Mouse (Mus musculus): ENCODE results near the gene Teddm1a. TPM values are rescaled to one million over a fixed set of nuclear protein-coding genes. Genes with fewer than 3 reads are reported as not detected.

Teddm1a gene
- polyA plus RNA-seq, 1 experiment from 2014 or later = not detected

DNA sequence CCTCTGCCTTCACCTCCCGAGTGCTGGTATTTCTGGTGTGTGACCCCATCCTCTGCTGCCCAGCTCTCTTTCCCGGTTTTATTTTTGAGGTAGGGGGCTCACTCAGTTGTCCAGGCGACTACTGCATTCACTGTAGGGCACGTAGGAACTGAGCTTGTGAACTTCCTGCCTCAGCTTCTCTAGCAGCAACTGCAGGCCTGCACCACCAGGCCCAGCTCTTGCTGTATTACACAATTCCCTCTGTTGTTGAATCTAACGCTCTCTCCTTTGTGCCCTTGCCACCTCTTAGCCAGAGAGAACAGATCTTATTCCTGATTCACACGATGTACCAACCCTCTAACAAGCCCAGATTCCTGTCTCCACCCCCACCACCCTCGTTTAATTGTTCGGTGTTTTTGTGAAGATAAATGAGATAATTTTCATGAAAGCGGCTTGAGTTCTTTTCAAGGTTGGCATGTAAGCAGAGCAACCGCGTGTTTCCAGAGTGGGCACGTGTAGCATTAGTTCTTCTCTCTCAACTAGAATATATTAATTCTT is 44.4 kb downstream of the Teddm1a start:
- no peak overlapping the region for H3K4me3 ChIP-seq (replicated peaks; ENCODE audit: low read length)
- no peak overlapping the region for H3K27ac ChIP-seq (ENCODE audit: low read length)
- H3K36me3 ChIP-seq (ENCODE audit: control insufficient read depth, insufficient read depth, low read length) = no peaks in the 10 kb centered on the region
- H3K9me3 ChIP-seq (replicated peaks; ENCODE audit: control insufficient read depth, low read length) = no peaks in the 10 kb centered on the region
- ATAC-seq (ENCODE audit: insufficient read depth, low FRiP score) = no peak
- WGBS = 76% methylated on average over 12 of the region's 12 CpGs
- H3K9ac ChIP-seq (ENCODE audit: low read length) = no peak overlapping the region
- H3K4me2 ChIP-seq (ENCODE audit: low read depth, low read length) = no peak overlapping the region
- H3K4me1 ChIP-seq (ENCODE audit: control insufficient read depth, insufficient read depth, low read length) = no peaks in the 10 kb centered on the region
- H3K27me3 ChIP-seq (ENCODE audit: control insufficient read depth, insufficient read depth, low read length) = no peaks in the 10 kb centered on the region

GRCm38 (mm10) chr1:153937025-153937424 is 45.5 kb downstream of the Teddm1a start:
- Histone ChIP-seq H3K9ac (ENCODE audit: low read length) (no peak overlapping the region), H3K27me3 (ENCODE audit: control insufficient read depth, insufficient read depth, low read length) (no peaks in the 10 kb centered on the region), H3K27ac (ENCODE audit: low read length) (no peak overlapping the region), H3K4me3 (replicated peaks; ENCODE audit: low read length) (no peak overlapping the region), H3K4me1 (ENCODE audit: control insufficient read depth, insufficient read depth, low read length) (no peaks in the 10 kb centered on the region), H3K36me3 (ENCODE audit: control insufficient read depth, insufficient read depth, low read length) (no peaks in the 10 kb centered on the region), H3K9me3 (replicated peaks; ENCODE audit: control insufficient read depth, low read length) (no peaks in the 10 kb centered on the region), H3K4me2 (ENCODE audit: low read depth, low read length) (no peak overlapping the region)
- WGBS = 95% methylated on average over 2 of the region's 2 CpGs
- ATAC-seq (ENCODE audit: insufficient read depth, low FRiP score) = no peak

GRCm38 (mm10) chr1:153940986-153941385 is 49.4 kb downstream of the Teddm1a start:
- H3K27me3 ChIP-seq (ENCODE audit: control insufficient read depth, insufficient read depth, low read length) = no peaks in the 10 kb centered on the region
- no peak overlapping the region for H3K4me3 ChIP-seq (replicated peaks; ENCODE audit: low read length)
- H3K9me3 ChIP-seq (replicated peaks; ENCODE audit: control insufficient read depth, low read length) = no peaks in the 10 kb centered on the region
- no peak overlapping the region for H3K4me2 ChIP-seq (ENCODE audit: low read depth, low read length)
- H3K4me1 ChIP-seq (ENCODE audit: control insufficient read depth, insufficient read depth, low read length) = no peaks in the 10 kb centered on the region
- 81% methylated on average over 2 of the region's 2 CpGs for WGBS
- no peak for ATAC-seq (ENCODE audit: insufficient read depth, low FRiP score)
- no peaks in the 10 kb centered on the region for H3K36me3 ChIP-seq (ENCODE audit: control insufficient read depth, insufficient read depth, low read length)
- H3K27ac ChIP-seq (ENCODE audit: low read length) = no peak overlapping the region
- H3K9ac ChIP-seq (ENCODE audit: low read length) = no peak overlapping the region

Small RNAs within 50 kb of the gene (microRNA-seq; reads per million reads assigned to microRNA genes)
- gene Mir8114 = 13.1 reads per million, percentile 34 among the genes with 10 or more reads in this experiment

Other genes with a start within 250 kb of the Teddm1a start
- 0.32 and 0.50 TPM in 2 replicates for gene Rgs8, start 238.7 kb upstream of the Teddm1a start, polyA plus RNA-seq (2015; fragmentation: Nextera tagmentation; extraction: Ambion mirVana)
- 4.3 and 5.0 TPM in 2 replicates for gene Rgs16, start 151.4 kb upstream of the Teddm1a start, polyA plus RNA-seq (2015; fragmentation: Nextera tagmentation; extraction: Ambion mirVana)
- gene Rnasel, start 142.3 kb upstream of the Teddm1a start, polyA plus RNA-seq (2015; fragmentation: Nextera tagmentation; extraction: Ambion mirVana) = 13.7 TPM in 2 replicates
- gene Rgsl1, start 47.6 kb upstream of the Teddm1a start, polyA plus RNA-seq (2015; fragmentation: Nextera tagmentation; extraction: Ambion mirVana) = 0.10 and 0.12 TPM in 2 replicates
- 0.10 and 0.14 TPM in 2 replicates for gene Teddm1b, start 17.4 kb upstream of the Teddm1a start, polyA plus RNA-seq (2015; fragmentation: Nextera tagmentation; extraction: Ambion mirVana)
- gene Glul, start 8.2 kb downstream of the Teddm1a start, polyA plus RNA-seq (2015; fragmentation: Nextera tagmentation; extraction: Ambion mirVana) = 141 and 162 TPM in 2 replicates
- 0.54 and 0.98 TPM in 2 replicates for gene Teddm2, start 8.5 kb downstream of the Teddm1a start, polyA plus RNA-seq (2015; fragmentation: Nextera tagmentation; extraction: Ambion mirVana)

All from stomach, embryonic 16.5 days (tissue).